Mouse (Mus musculus) kidney, adult 2 months (tissue): ENCODE results near the gene Mchr1.

Experiments used
- CTCF ChIP-seq: fragments of 200-500 bp; conservative IDR thresholded peaks from 2 replicates; pipeline ENCODE4 v1.5.1; 2011; ENCODE audit warnings: low read depth, mild to moderate bottlenecking, control low read depth, low read length, moderate library complexity, mixed read lengths; ENCODE audit not compliant: insufficient read depth, insufficient read length
- POLR2A ChIP-seq: fragments of 200-500 bp; IDR thresholded peaks from one replicate; pipeline ENCODE4 v1.6.1; 2011; ENCODE audit warnings: low read depth, low read length, control low read depth

DNA sequence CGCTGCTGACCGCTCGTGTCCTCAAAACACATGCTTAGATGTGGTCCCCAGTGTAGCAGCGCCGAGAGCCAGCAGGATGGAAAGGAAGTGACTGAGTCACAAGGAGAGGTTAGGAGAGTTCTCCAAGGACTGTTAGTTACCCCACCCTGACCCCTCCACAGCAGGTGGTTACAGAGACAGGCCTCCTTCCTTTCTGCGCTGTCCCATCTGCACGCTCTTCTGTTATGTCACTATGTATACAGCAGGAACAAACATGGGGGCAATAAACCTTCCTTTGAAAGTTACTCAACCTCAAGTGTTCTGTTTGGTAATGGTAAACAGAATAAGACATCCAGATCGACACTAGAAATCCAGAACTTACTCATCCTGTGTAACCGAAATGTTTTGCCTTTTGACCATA is 24.9 kb downstream of the Mchr1 start:
- no peak for TF ChIP-seq CTCF
- no peak for TF ChIP-seq POLR2A
